Mouse (Mus musculus) brain, embryonic 14.5 days (tissue): ENCODE measurements around the gene Mipep. TPM values are rescaled to one million over a fixed set of nuclear protein-coding genes. Genes with fewer than 3 reads are reported as not detected.

Source experiments
- DNase-seq: peaks from one replicate; pipeline ENCODE4 v3.0.0-alpha.2; 2011; ENCODE audit warnings: low read depth
- CTCF ChIP-seq: fragments of 200-500 bp; IDR thresholded peaks from 2 replicates; pipeline ENCODE4 v1.5.1; 2012; ENCODE audit warnings: inconsistent platforms, mild to moderate bottlenecking, moderate library complexity, borderline replicate concordance; ENCODE audit not compliant: insufficient read depth, insufficient read length; ENCODE audit errors: extremely low read depth
- POLR2A ChIP-seq: fragments of 200-500 bp; IDR thresholded peaks from 2 replicates; pipeline ENCODE4 v1.6.1; 2012; ENCODE audit warnings: mild to moderate bottlenecking, inconsistent platforms, borderline replicate concordance; ENCODE audit not compliant: poor library complexity, insufficient read depth, insufficient read length, severe bottlenecking; ENCODE audit errors: extremely low read depth
- polyA plus RNA-seq: library from polyadenylated mRNA; depleted of rRNA; stranded (reverse); fragments of >200 nt; gene quantifications from 2 replicates; pipeline ENCODE4 v1.2.3, GENCODE M21; 2012; rRNA removed

Gene Mipep
- polyA plus RNA-seq: 13.0 and 13.6 TPM in 2 replicates

DNA sequence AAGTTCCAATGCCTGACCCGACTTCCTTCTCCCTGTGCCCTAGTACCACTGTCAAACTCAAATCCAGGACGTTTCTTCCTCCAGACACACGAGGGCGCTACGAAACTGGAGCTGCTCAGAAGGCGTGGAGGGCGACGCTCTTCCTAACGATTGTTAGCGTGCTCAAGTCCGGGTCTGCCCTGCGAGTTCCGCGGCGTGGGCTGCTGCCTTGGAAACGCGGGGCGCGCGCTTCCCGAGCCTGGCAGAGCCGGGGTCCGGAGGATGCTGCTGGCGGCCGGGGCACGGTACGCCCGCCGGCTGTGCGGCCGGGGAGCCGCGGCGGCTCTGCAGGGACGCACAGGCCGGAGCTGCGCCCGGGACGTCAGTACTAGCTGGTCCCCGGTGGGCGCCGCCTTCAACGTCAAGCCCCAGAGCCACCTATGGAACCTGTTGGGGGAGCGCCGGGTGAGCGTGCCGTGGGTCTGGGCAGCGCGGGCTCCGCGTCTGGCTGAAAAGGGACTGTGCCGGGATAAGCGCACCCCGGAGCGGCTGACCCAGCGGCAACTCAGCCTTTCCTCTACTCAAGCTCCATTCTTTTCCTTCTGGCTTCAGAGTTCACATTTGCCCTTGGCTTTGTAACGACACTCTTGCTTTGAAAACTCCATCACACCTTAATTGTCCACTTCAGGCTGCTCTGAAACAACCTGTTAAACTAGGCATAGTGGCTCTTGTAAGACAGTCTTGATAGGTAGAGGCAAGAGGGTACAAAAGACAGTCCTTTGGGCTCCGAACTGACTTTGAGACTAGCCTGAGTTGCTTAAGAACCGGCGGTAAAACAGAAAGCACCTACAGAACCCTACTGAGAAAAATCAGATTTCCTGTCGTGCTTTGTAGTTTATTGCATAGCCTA is at the start of gene Mipep:
Mipep (plus strand) TSS at position 147 of the 889 bp plus-strand sequence.
- TF ChIP-seq POLR2A (peak; percentile 45), CTCF (peak; percentile 94)
- DNase-seq: peak; percentile 98

DNA sequence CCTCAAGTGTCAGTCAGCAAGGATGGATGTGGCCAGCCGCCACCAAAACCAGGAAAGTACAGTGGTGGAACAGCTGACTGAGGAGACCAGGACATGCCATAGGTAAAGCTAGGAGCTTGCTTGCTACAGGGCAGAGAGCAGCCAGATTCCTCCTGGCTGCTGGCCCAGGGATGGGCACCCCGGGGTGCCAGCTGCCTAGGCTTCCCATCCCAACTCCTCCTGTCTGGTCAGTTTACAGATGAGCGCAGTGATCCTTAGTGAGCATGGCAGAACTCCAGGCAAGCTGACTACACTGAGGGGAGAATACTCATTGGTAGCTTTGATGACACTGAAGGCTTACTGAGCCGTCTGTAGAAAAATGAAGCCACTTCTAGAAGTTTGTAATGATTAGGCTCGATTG is 49.2 kb upstream of the Mipep start:
- TF ChIP-seq POLR2A: no peak
- TF ChIP-seq CTCF: no peak
- no peak for DNase-seq

DNA sequence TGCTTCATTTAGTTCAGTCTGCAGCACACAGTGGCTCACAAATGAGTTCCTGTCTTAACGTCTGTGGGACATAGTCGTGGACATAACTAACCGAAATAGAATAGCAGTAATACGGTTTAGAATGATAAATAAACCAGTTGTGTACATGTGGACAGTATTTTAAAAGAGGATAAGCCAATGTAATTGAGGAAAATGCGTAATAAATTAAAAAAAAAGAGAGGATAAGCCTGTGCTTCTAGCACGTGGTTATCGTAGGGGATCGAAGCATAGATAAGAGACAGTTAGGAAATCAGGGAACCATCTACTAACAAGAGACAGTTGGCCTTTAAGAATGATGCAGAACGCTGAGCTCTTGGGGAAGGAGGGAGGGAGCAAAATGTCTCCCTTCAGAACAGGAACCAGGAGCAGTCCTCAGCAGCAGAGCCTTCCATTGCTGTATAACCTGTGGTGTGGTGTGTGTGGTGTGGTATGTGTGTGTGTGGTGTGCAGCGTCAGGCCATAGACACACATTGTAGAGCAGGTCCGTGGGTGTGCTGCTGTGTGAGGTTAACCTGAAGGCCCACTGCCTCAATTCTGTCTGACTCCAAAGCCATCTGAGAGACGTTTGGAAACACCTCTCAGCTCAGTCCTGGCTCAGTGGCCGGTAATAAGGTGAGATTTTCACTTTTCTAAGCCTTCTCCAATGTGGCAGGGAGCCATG is 48.4 kb upstream of the Mipep start:
- DNase-seq: no peak
- TF ChIP-seq CTCF (no peak), POLR2A (no peak)

DNA sequence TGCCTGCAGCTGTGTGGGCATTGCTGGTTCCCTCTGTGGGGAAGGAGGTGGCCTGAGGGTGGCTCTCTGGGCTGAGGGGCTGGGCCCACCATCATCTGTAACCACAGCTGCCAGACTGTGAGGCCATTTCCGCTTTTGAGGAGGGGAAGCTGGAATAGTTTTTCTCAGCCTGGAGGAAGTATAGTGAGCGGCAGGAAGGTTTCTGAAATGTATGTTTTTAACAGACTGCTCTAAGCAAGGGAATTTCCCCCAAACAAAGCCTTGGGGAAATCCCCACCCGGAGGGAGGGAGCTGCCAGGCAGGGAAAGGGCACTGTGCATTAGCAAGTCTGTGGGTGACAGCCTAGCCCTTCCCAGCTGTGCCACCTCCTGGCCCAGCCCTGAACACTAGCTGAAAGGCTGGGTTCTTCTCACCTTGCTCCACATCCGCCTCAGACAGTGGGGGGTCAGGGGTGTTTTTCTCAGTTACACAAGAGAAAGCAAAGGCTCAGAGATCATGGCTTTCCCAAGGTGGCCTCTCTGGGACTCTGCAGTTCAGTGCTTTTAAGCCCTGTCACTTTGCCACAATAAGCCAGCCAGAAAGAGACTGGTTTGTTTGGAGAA is 47.7 kb upstream of the Mipep start:
- peak; percentile 59 for DNase-seq
- TF ChIP-seq POLR2A (no peak), CTCF (no peak)

DNA sequence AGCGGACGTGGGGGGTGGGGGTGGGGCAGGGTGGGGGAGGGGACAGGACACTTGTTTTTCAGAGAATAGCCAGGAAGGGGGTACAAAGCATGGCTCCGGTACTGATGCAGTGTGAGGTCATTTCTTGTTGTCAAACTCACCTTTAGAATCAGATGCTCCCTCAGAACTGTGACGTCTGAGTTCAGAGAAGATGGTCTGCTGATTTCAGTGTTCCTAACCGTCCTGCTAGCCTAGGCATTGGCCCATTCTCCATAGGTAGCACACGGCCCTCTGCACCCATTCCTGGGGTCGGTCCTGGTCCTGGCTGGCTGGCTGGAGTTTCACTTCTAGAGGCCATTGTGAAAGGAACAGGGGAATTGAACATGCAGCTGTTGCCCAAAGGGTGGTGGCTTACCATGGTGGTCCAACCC is 47.2 kb upstream of the Mipep start:
- DNase-seq: no peak
- TF ChIP-seq CTCF: no peak
- TF ChIP-seq POLR2A: no peak

DNA sequence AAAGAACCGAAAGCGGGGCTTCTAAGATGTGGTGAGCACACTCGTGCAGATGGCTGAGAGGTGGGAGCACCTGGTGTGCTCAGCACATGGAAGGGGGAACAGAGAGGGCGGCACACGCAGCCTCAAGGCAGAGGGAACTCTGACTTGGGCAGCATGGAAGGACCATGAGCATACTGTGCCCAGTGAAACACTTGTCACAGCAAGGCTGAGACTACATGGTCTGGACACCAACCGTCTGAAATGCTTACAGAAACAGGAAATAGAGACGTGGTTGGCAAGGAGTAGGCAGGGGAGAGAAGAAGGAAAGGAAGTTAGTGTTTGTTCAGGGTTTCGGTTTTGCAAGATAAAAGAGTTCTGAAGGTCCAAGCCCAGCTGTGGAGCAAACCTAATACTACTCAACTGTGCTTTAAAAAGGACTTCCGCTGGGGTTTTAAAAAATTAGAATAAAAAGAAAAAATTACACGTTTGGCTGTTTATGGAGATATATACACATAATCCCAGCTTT is 45.9 kb upstream of the Mipep start:
- TF ChIP-seq POLR2A: no peak
- TF ChIP-seq CTCF: no peak
- DNase-seq: no peak

DNA sequence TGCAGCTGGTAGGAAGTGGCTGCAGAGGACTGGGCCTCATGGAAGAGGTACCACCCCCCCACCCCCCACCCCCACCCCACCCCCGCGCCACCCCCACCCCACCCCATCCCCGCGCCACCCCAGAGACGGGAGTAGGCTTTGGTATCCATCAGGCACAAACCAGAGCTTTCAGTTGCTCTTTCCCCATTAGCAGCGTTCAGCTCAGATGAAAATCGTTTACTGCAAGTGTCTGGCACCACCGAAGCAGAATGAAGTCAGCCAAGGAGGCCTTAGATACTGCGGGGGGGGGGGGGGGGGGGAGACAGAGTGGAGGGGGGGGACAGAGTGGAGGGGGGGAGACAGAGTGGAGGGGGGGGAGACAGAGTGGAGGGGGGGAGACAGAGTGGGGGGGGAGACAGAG is 45.2 kb upstream of the Mipep start:
- DNase-seq: peak; percentile 84
- no peak for TF ChIP-seq CTCF
- TF ChIP-seq POLR2A: no peak

DNA sequence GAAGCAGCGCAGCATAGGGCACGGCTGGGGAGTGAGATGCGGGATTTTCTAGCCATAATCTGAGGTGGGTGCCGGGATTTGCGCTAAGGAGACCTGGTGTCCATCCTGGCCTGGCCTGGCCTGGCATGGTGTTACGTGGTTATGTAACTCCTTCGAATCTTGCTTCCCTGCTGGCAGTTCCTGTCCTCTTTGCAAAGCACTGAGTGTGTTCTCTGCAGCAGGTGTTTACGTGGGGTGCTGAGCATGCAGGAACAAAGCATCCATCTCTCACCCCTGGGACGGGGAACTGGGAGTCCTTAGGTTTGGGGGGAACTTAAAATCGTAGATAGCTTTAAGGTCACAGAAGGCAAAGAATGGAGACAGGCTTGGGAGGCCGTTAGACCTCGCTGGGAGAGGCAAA is 44.8 kb upstream of the Mipep start:
- peak; percentile 38 for DNase-seq
- TF ChIP-seq CTCF: no peak
- no peak for TF ChIP-seq POLR2A

DNA sequence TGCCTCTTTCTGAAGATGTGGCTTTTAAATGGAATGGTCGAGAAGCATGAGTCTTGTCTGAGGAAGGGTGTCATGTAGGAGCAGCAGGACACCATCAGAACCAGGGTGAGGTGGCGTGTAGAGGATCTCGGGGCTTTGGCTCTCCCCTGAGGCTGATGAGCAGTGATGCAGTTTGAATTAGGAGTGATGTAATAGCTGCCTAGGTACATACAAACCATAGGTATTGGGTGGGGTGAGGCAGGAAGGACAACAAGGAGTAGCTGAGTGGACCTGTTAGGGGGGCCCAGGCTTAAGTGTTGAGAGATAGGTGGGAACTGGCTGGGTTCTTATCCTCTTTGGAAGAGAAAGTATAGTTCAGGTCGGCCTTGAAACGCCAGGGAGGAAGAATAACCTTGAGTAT is 43.9 kb upstream of the Mipep start:
- DNase-seq: no peak
- TF ChIP-seq POLR2A: no peak
- no peak for TF ChIP-seq CTCF

DNA sequence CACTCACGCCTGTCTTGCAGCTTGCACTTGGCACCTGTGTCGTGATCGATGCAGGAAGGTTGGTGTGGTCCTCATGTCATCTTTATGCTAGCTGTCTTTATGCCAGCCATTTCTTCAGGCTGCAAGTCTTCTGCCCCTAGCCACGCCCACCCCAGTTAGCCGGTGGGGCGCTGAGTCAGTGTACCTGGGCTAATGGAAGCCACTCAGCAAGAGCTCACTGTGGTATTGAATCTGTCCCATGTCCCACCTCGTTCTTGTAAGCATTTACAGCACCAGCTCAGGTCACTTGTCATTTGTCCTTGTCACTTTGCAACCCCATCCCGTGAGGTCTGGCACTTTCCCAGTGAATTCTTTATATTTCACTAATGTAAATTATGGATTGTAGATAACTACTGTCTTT is 43.3 kb upstream of the Mipep start:
- TF ChIP-seq CTCF (no peak), POLR2A (no peak)
- DNase-seq: peak; percentile 40

DNA sequence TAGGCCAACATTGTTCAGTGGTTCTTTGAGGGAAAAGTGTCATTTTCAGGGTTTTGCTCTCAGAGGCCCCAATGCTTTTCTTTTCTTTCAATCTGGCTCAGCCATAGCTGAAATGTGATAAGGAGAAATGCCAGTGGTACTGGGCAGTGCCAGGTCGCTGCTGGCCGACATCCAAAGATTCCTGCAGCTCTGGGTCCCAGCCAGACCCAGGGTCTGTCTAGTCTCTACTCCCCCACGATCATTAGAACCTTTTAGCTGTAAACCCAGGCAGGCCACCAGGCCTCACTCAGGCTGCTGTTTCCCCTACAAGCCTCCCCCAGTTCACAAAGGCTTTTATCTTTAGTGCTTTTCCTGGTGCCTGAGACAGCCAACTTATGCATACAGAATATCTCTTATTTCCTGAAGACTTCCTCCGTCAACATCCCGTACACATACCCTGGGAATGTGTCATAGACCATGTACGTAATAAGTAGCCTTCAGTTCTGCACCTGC is 42.8 kb upstream of the Mipep start:
- TF ChIP-seq CTCF: no peak
- no peak for TF ChIP-seq POLR2A
- peak; percentile 89 for DNase-seq
